Mouse (Mus musculus): ENCODE measurements around the gene Ankrd60. TPM values are rescaled to one million over a fixed set of nuclear protein-coding genes. Genes with fewer than 3 reads are reported as not detected.

Ankrd60 gene
- polyA plus RNA-seq, 1 experiment from 2014 or later = not detected

GRCm38 (mm10) chr2:173605713-173606414 is 27.7 kb upstream of the Ankrd60 start:
- H3K27me3 ChIP-seq = no peaks in the 10 kb centered on the region
- H3K4me3 ChIP-seq = no peak overlapping the region
- H3K36me3 ChIP-seq = no peaks in the 10 kb centered on the region
- 0 out of 2 replicates have a peak overlapping the region, but pooled peaks have one; percentile 9 for H3K4me2 ChIP-seq
- H3K4me1 ChIP-seq (replicated peaks) = peaks cover 48% of the 10 kb centered on the region
- peak overlapping the region; percentile 46; the same call in 1 of the 2 replicates for H3K9ac ChIP-seq
- WGBS = 36% methylated on average over 12 of the region's 12 CpGs
- peak overlapping the region; percentile 81 for H3K27ac ChIP-seq (replicated peaks)
- ATAC-seq (ENCODE audit: low read depth) = peak; percentile 74
- no peaks in the 10 kb centered on the region; the same call in 1 of the 2 replicates for H3K9me3 ChIP-seq

DNA sequence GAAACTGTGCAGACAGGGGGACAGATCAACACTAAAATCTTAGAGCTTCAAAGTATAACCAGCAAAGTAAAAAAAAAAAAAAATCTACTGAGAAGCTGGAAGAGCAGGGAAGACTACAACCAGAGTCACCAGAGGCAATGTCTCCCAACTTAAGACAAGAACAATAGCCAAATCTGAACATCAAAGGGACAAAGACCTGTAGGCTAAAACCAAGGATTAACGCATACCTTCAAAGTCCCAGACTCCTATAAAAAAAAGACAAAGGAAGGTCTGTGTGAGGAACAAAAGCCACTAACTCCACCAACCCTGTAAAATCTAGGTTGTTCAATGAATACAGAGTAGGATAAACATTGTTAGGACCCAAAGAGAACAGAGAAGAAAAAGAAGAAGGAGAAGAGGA is 23.7 kb upstream of the Ankrd60 start:
- Histone ChIP-seq H3K4me2 (no peak overlapping the region), H3K27me3 (no peaks in the 10 kb centered on the region), H3K4me1 (replicated peaks) (peaks cover 19% of the 10 kb centered on the region), H3K9ac (no peak overlapping the region), H3K27ac (replicated peaks) (no peak overlapping the region), H3K9me3 (no peaks in the 10 kb centered on the region; the same call in 1 of the 2 replicates), H3K4me3 (no peak overlapping the region), H3K36me3 (no peaks in the 10 kb centered on the region)
- no peak for ATAC-seq (ENCODE audit: low read depth)
- 87% methylated on average over 1 of the region's 1 CpGs for WGBS

- Histone ChIP-seq H3K4me2 (no peak overlapping the region), H3K27me3 (no peaks in the 10 kb centered on the region), H3K27ac (replicated peaks) (no peak overlapping the region), H3K9me3 (no peaks in the 10 kb centered on the region), H3K9ac (no peak overlapping the region), H3K36me3 (no peaks in the 10 kb centered on the region), H3K4me3 (no peak overlapping the region), H3K4me1 (replicated peaks) (peaks cover 16% of the 10 kb centered on the region)
- 47% methylated on average over 10 of the region's 10 CpGs for WGBS
- ATAC-seq (ENCODE audit: low read depth) = no peak
These were observed 17.2 kb upstream of the Ankrd60 start for GRCm38 (mm10) chr2:173595374-173595781.

GRCm38 (mm10) chr2:173594313-173595063 is 16.3 kb upstream of the Ankrd60 start:
- H3K4me2 ChIP-seq = no peak overlapping the region
- H3K4me1 ChIP-seq (replicated peaks) = peaks cover 16% of the 10 kb centered on the region
- WGBS = 81% methylated on average over 11 of the region's 11 CpGs
- no peak overlapping the region for H3K4me3 ChIP-seq
- H3K9ac ChIP-seq = 0 out of 2 replicates have a peak overlapping the region, but pooled peaks have one; percentile 36
- H3K27me3 ChIP-seq = no peaks in the 10 kb centered on the region
- H3K9me3 ChIP-seq = no peaks in the 10 kb centered on the region
- ATAC-seq (ENCODE audit: low read depth) = no peak
- H3K36me3 ChIP-seq = no peaks in the 10 kb centered on the region
- H3K27ac ChIP-seq (replicated peaks) = peak overlapping the region; percentile 15; the same call in 1 of the 2 replicates

DNA sequence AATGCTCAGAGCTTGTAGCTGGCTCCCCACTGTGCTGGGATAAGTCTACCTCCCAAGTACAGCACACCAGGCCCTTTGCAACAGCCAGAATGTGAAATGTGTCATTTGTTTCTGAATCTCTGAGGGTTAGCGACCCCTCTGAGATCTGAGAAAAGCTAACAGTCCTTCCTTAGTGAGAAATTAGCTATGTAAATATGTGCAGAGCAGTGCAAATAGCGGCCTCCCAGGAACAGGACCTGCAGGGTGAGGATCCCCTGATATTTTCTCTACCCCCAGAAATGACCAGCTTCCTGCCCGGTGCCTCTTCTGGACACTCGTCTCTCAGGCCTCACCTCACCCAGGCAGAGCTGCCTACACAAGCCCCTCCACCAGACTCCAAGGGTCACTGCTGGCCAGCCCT is 15.7 kb upstream of the Ankrd60 start:
- Histone ChIP-seq H3K27me3 (no peaks in the 10 kb centered on the region), H3K4me3 (no peak overlapping the region), H3K4me1 (replicated peaks) (peaks cover 16% of the 10 kb centered on the region), H3K9me3 (no peaks in the 10 kb centered on the region), H3K27ac (replicated peaks) (peak overlapping the region; percentile 49), H3K4me2 (no peak overlapping the region), H3K9ac (0 out of 2 replicates have a peak overlapping the region, but pooled peaks have one; percentile 36), H3K36me3 (no peaks in the 10 kb centered on the region)
- ATAC-seq (ENCODE audit: low read depth) = no peak
- 63% methylated on average over 4 of the region's 4 CpGs for WGBS

DNA sequence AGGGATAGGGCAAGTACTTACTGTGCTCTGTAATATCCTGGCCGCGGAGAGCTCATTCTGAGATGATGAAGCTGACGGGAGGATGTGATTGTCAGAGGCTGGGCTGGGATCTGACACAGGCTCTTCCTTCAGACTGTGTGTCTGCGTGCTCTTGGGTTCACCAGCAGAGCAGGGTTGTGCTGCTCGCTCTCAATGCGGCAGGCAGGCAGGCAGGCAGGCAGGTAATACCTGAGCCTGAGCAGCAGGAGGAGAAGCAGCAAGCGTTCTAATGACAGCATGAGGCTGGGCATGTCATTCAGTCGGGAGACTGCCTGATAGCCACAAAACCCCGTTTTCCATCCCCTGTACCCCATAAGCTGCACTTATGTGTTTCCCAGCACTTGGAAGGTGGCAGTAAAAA is 14.6 kb upstream of the Ankrd60 start:
- H3K27ac ChIP-seq (replicated peaks) = peak overlapping the region; percentile 49
- no peaks in the 10 kb centered on the region for H3K36me3 ChIP-seq
- ATAC-seq (ENCODE audit: low read depth) = 0 out of 2 replicates have a peak, but pooled peaks have one; percentile 45
- H3K9ac ChIP-seq = no peak overlapping the region
- H3K4me1 ChIP-seq (replicated peaks) = peaks cover 16% of the 10 kb centered on the region
- no peak overlapping the region for H3K4me2 ChIP-seq
- H3K27me3 ChIP-seq = no peaks in the 10 kb centered on the region
- 51% methylated on average over 9 of the region's 9 CpGs for WGBS
- H3K9me3 ChIP-seq = no peaks in the 10 kb centered on the region
- H3K4me3 ChIP-seq = no peak overlapping the region

DNA sequence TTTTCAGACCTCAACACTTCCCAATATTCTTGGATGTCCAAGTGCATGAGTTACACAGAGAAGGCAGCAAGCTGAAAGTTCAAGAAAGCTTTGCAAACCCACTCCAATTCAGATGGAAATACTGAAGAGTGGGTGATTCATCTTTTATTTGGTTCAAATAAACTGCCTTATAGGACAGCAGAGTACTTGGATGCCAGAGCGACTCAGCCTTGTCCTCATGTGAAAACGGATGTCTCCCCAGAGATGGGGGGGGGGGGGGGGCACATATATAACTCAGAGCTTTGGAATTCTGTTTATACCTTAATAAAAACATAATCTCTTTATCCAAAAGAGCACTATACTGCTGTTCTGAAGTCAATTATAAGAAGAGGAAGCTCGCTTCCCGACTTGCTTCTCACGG is 9.2 kb upstream of the Ankrd60 start:
- Histone ChIP-seq H3K4me1 (replicated peaks) (peaks cover 14% of the 10 kb centered on the region), H3K4me3 (no peak overlapping the region), H3K36me3 (no peaks in the 10 kb centered on the region), H3K4me2 (no peak overlapping the region), H3K27me3 (peaks cover 16% of the 10 kb centered on the region), H3K9me3 (no peaks in the 10 kb centered on the region; the same call in 1 of the 2 replicates), H3K9ac (no peak overlapping the region), H3K27ac (replicated peaks) (no peak overlapping the region)
- 82% methylated on average over 5 of the region's 5 CpGs for WGBS
- ATAC-seq (ENCODE audit: low read depth) = no peak

DNA sequence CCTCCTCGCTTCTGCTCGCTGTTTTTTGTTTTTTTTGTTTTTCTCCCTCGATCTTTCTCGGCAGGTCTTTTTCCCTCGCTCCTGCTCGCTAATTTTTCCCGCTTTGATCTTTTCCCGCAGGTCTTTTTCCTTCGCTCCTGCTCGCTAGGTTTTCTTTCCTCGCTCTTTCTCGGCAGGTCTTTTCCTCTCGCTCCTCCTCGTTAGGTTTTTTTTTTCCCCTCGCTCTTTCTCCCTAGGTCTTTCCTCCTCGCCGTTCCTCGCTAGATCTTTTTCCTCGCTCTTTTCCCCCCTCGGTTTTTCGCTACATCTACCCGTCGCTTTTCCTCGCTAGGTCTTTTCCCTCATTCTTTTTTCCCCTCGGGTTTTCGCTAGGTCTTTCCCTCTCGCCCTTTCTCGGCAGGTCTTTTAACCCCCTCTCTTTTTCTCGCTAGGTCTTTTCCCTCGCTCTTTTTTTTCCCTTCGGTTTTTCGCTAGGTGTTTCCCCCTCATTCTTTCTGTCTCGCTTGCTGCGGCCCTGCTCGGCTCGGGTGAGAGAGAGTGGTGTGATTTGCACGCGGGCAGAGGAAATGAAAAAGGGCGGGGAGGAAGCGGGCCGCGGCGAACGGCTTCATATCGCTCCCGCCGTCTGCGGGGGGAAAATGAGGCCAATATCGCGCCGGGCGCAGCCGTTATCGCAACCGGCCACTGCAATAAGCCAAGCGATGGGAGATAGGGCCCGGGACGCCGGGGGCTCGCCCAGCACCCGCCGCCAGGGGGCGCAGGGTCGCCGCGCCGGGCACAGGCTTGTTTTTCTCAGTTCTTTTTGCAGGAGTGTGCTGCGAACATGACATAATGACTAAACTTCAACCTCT is 8.2 kb upstream of the Ankrd60 start:
- H3K36me3 ChIP-seq = no peaks in the 10 kb centered on the region
- peak overlapping the region; percentile 70 for H3K27ac ChIP-seq (replicated peaks)
- under 1% methylated on average over 68 of the region's 68 CpGs for WGBS
- H3K27me3 ChIP-seq = peaks cover 16% of the 10 kb centered on the region
- H3K9me3 ChIP-seq = no peaks in the 10 kb centered on the region; the same call in 1 of the 2 replicates
- peak overlapping the region; percentile 44 for H3K4me3 ChIP-seq
- no peak; the same call in 1 of the 2 replicates for ATAC-seq (ENCODE audit: low read depth)
- peaks cover 14% of the 10 kb centered on the region for H3K4me1 ChIP-seq (replicated peaks)
- peak overlapping the region; percentile 81 for H3K4me2 ChIP-seq
- peak overlapping the region; percentile 70 for H3K9ac ChIP-seq

DNA sequence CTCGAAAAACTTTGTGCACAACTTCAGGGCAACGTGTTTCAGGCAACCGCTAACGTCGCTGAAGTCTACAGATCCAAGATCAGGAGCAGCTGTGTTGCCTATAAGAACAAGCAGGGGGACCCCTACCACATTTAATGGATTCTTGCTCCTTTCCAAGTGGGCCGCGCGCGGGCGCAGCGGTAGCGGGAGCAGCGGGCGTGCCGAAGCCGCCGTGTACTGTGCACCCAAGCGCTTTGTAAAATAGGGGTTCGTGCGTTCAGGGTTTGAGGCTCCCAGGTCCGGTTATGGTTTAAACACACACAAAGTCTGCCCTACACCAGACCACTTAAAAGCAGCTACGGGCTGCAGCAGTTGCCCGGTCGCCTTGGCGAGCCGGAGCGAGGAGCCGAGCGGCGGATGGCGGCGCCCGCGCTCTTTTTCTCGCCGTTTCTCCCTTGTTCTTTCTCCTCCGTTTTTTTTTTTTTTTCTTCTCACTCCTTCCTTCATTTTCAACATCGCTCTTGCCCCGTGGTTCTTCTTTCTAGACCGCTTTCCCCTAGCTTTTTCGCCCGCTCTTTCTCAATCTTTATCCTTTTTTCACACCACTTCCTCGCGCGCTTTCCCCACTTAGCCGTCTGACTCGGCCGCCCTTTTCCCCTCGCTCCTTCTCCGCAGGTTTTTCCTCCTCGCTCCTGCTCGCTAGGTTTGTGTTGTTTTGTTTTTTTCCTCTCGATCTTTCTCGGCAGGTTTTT is 7.4 kb upstream of the Ankrd60 start:
- Histone ChIP-seq H3K4me1 (replicated peaks) (peaks cover 14% of the 10 kb centered on the region), H3K4me3 (peak overlapping the region; percentile 44), H3K27me3 (peaks cover 16% of the 10 kb centered on the region), H3K36me3 (no peaks in the 10 kb centered on the region), H3K9ac (peak overlapping the region; percentile 70), H3K9me3 (no peaks in the 10 kb centered on the region; the same call in 1 of the 2 replicates), H3K4me2 (peak overlapping the region; percentile 81), H3K27ac (replicated peaks) (peak overlapping the region; percentile 70)
- peak; percentile 83 for ATAC-seq (ENCODE audit: low read depth)
- 1% methylated on average over 54 of the region's 54 CpGs for WGBS

DNA sequence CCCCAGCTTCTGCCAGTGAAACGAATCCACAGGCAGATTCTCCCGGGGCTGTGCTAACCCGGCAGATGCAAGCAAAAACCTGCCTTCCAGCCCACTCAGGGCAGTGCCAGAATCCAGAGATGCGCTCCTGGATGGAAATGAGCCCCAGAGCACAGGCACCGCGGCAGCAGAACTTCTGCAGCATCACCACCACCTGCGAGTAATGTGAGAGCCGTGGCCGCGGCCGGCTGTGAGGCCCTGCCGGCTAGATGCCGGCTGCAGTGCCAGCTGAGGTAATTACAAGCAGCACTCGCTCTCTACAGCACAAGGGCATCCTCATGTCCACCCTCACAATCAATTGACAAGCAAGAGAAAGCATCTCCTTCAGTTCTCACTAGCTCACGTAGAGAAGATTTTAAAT is 6.2 kb upstream of the Ankrd60 start:
- Histone ChIP-seq H3K27ac (replicated peaks) (no peak overlapping the region), H3K4me3 (no peak overlapping the region), H3K9me3 (no peaks in the 10 kb centered on the region; the same call in 1 of the 2 replicates), H3K36me3 (no peaks in the 10 kb centered on the region), H3K4me1 (replicated peaks) (peaks cover 14% of the 10 kb centered on the region), H3K9ac (no peak overlapping the region), H3K4me2 (no peak overlapping the region), H3K27me3 (peaks cover 26% of the 10 kb centered on the region)
- WGBS = 31% methylated on average over 15 of the region's 15 CpGs
- no peak for ATAC-seq (ENCODE audit: low read depth)

DNA sequence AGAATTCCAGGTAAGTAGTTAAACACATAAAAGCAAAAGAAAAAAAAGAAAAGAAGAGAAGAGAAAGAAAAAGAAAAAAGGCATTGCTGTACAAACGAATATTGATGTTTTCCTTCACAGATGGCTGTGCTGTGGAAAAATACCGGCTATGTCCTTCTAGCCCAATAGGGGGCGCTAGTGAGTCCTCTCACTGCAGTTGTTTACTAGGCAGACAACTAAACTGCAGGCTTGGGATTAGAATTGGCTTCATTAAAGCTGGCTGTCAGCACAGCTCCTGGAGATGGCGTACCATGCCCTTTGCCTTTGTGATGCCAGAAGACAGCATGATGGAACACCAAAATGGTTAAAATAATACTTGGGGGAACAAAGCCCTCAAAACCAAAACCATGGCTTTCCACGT is 5.3 kb upstream of the Ankrd60 start:
- H3K27ac ChIP-seq (replicated peaks) = no peak overlapping the region
- no peak overlapping the region for H3K4me2 ChIP-seq
- no peaks in the 10 kb centered on the region; the same call in 1 of the 2 replicates for H3K9me3 ChIP-seq
- no peak for ATAC-seq (ENCODE audit: low read depth)
- no peaks in the 10 kb centered on the region for H3K36me3 ChIP-seq
- H3K27me3 ChIP-seq = peaks cover 33% of the 10 kb centered on the region
- H3K4me3 ChIP-seq = no peak overlapping the region
- WGBS = 36% methylated on average over 5 of the region's 5 CpGs
- H3K4me1 ChIP-seq (replicated peaks) = peaks cover 16% of the 10 kb centered on the region
- H3K9ac ChIP-seq = no peak overlapping the region
